Mouse (Mus musculus): ENCODE data around the gene Isx.

DNA sequence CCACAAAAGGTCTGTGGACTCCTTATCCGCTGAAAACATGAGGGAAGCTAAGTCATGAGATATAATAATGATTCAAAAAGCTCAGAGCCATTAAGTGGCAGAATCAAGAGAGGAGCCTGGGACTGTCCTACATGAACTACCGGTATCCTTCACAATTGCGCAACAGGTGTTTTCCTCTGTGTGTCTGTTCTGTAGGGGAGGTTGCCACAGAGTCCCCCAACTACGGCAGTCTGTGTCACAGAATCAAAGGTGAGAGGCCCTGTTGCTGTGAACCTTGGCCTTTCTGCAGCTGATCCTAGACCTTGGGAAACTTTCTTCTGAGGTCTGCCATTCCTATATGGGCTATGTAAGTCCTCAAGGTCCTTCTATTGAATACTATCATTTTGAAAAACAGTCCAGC, 13.7 kb upstream of the Isx start:
- TF ChIP-seq CTCF (IDR thresholded peaks at IDR 0.05; ENCODE audit: low read depth), result no peak
- TF ChIP-seq EP300 (IDR thresholded peaks at IDR 0.05; ENCODE audit: low read depth), result no peak

Data from liver, postnatal 0 days (tissue).